Mouse (Mus musculus) kidney, postnatal 0 days (tissue): ENCODE results near the gene Mms19. TPM values are rescaled to one million over a fixed set of nuclear protein-coding genes. Genes with fewer than 3 reads are reported as not detected.
A peak's percentile ranks its signal among the peaks of the same experiment; 100 is the strongest.

ENCODE experiments used
- ATAC-seq: fragments of 200-750 bp; cut with Nextera tagmentation; replicated peaks from 2 replicates; pipeline ENCODE4 v1.8.0; 2017; ENCODE audit warnings: low read depth, moderate number of reproducible peaks, moderate TSS enrichment, moderate library complexity; ENCODE audit not compliant: low FRiP score
- DNase-seq: peaks from one replicate; pipeline ENCODE4 v3.0.0-alpha.2; 2016; ENCODE audit warnings: low spot score
- H3K27ac ChIP-seq: fragments of 300-500 bp; sonication (generic); 2 replicates; pipeline ENCODE4 v1.5.1; 2014; ENCODE audit warnings: mild to moderate bottlenecking
- H3K27me3 ChIP-seq: fragments of 300-500 bp; sonication (generic); 2 replicates; pipeline ENCODE4 v1.6.1; 2014; ENCODE audit warnings: low read length, mixed read lengths; ENCODE audit not compliant: insufficient read depth
- H3K36me3 ChIP-seq: fragments of 300-500 bp; sonication (generic); 2 replicates; pipeline ENCODE4 v1.6.1; 2014; ENCODE audit warnings: low read length, mixed read lengths; ENCODE audit not compliant: insufficient read depth
- H3K4me1 ChIP-seq: fragments of 300-500 bp; sonication (generic); replicated peaks from 2 replicates; pipeline ENCODE4 v1.6.1; 2014; ENCODE audit warnings: antibody characterized with exemption, low read length, mixed read lengths; ENCODE audit not compliant: insufficient read depth
- H3K4me2 ChIP-seq: fragments of 300-500 bp; sonication (generic); 2 replicates; pipeline ENCODE4 v1.6.1; 2014; ENCODE audit warnings: mild to moderate bottlenecking, low read length, moderate library complexity, mixed read lengths
- H3K4me3 ChIP-seq: fragments of 300-500 bp; sonication (generic); replicated peaks from 2 replicates; pipeline ENCODE4 v1.5.1; 2014; ENCODE audit warnings: low read depth, low read length
- H3K9ac ChIP-seq: fragments of 300-500 bp; sonication (generic); 2 replicates; pipeline ENCODE4 v1.6.1; 2014; ENCODE audit warnings: low read depth, low read length
- H3K9me3 ChIP-seq: fragments of 300-500 bp; sonication (generic); replicated peaks from 2 replicates; pipeline ENCODE4 v1.6.1; 2016; ENCODE audit warnings: low read length, inconsistent platforms, mixed read lengths
- CTCF ChIP-seq: IDR thresholded peaks from 2 replicates; pipeline ENCODE4 v1.5.1; 2016; ENCODE audit warnings: antibody characterized with exemption, low read depth, mild to moderate bottlenecking, moderate library complexity
- WGBS: fragments of 180-500 bp; shearing (Covaris S2); extraction: QIAGEN DNeasy Blood & Tissue Kit; methylation state at CpG from one replicate; pipeline ENCODE4 v1.1.7; 2014; 5-methylcytosine and 5-hydroxymethylcytosine counted together
- polyA plus RNA-seq: library from polyadenylated mRNA; unstranded; fragments of >200 nt; fragmentation: Nextera tagmentation; extraction: Ambion mirVana; gene quantifications from 2 replicates; pipeline ENCODE4 v1.2.1, GENCODE M21; 2015

The Mms19 gene
- polyA plus RNA-seq, 1 experiment from 2014 or later: 23.3 TPM

- no peak for ATAC-seq
Observed at GRCm38 (mm10) chr19:41900495-41901090, 80.4 kb downstream of the Mms19 start.

GRCm38 (mm10) chr19:41898860-41899259 is 82.1 kb downstream of the Mms19 start:
- Histone ChIP-seq H3K36me3 (no peaks in the 10 kb centered on the region), H3K27me3 (no peaks in the 10 kb centered on the region), H3K9me3 (no peaks in the 10 kb centered on the region), H3K4me1 (peaks cover 13% of the 10 kb centered on the region), H3K4me3 (no peak overlapping the region), H3K4me2 (no peak overlapping the region), H3K27ac (no peak overlapping the region), H3K9ac (no peak overlapping the region)
- DNase-seq (peak; percentile 85), ATAC-seq (no peak)
- WGBS: 46% methylated on average over 4 of the region's 4 CpGs
- peak; percentile 86 for TF ChIP-seq CTCF

More at GRCm38 (mm10) chr19:41900495-41901090, 80.4 kb downstream of the Mms19 start:
- Histone ChIP-seq H3K9ac (no peak overlapping the region), H3K27me3 (no peaks in the 10 kb centered on the region), H3K36me3 (no peaks in the 10 kb centered on the region), H3K4me3 (no peak overlapping the region), H3K4me1 (peaks cover 4% of the 10 kb centered on the region; the same call in 1 of the 2 replicates), H3K27ac (no peak overlapping the region), H3K9me3 (no peaks in the 10 kb centered on the region), H3K4me2 (no peak overlapping the region)
- DNase-seq: no peak
- WGBS: 89% methylated on average over 8 of the region's 8 CpGs
- no peak for TF ChIP-seq CTCF

- 18% methylated on average over 18 of the region's 18 CpGs for WGBS
- ATAC-seq: peak; percentile 25; the same call in 1 of the 2 replicates
- peak overlapping the region; percentile 81 for H3K4me2 ChIP-seq
- H3K36me3 ChIP-seq: no peaks in the 10 kb centered on the region
- H3K27ac ChIP-seq: 0 out of 2 replicates have a peak overlapping the region, but pooled peaks have one; percentile 47
- H3K4me3 ChIP-seq: peak overlapping the region; percentile 78
- peak overlapping the region; percentile 36; the same call in 1 of the 2 replicates for H3K9ac ChIP-seq
- no peak for DNase-seq
- peaks cover 13% of the 10 kb centered on the region for H3K4me1 ChIP-seq
- H3K9me3 ChIP-seq: no peaks in the 10 kb centered on the region
- H3K27me3 ChIP-seq: no peaks in the 10 kb centered on the region
- no peak for TF ChIP-seq CTCF
Observed at GRCm38 (mm10) chr19:41896319-41896711, 84.6 kb downstream of the Mms19 start.

GRCm38 (mm10) chr19:41895460-41896318 is 85.3 kb downstream of the Mms19 start, which contains the start of gene Rrp12:
Gene Rrp12, minus strand, starts transcription at chr19:41896173.
- peak; percentile 88 for ATAC-seq
- Histone ChIP-seq H3K4me2 (peak within 1 kb of the TSS; percentile 81), H3K27me3 (no peaks in the 10 kb centered on the region), H3K27ac (peak within 1 kb of the TSS; percentile 47; the same call in 1 of the 2 replicates), H3K4me1 (peaks cover 13% of the 10 kb centered on the region), H3K9ac (peak within 1 kb of the TSS; percentile 51), H3K9me3 (no peaks in the 10 kb centered on the region), H3K36me3 (no peaks in the 10 kb centered on the region), H3K4me3 (peak within 1 kb of the TSS; percentile 78)
- WGBS: under 1% methylated on average over 46 of the region's 46 CpGs
- TF ChIP-seq CTCF: no peak
- DNase-seq: peak; percentile 99

GRCm38 (mm10) chr19:41894959-41895358 is 86.0 kb downstream of the Mms19 start:
- H3K4me2 ChIP-seq: peak overlapping the region; percentile 81
- no peaks in the 10 kb centered on the region for H3K27me3 ChIP-seq
- H3K36me3 ChIP-seq: 0 out of 2 replicates have a peak, but pooled peaks cover 5% of the 10 kb centered on the region
- TF ChIP-seq CTCF: no peak
- peaks cover 13% of the 10 kb centered on the region for H3K4me1 ChIP-seq
- no peaks in the 10 kb centered on the region for H3K9me3 ChIP-seq
- no peak for DNase-seq
- peak overlapping the region; percentile 51; the same call in 1 of the 2 replicates for H3K9ac ChIP-seq
- ATAC-seq: no peak
- WGBS: 48% methylated on average over 7 of the region's 7 CpGs
- H3K27ac ChIP-seq: no peak overlapping the region
- peak overlapping the region; percentile 78 for H3K4me3 ChIP-seq

Other genes with a start within 250 kb of the Mms19 start
- 3.2 and 3.4 TPM in 2 replicates for gene Slit1, start 237.5 kb downstream of the Mms19 start, polyA plus RNA-seq
- 9.1 and 9.5 TPM in 2 replicates for gene Arhgap19, start 179.1 kb downstream of the Mms19 start, polyA plus RNA-seq
- gene Frat1, start 151.2 kb downstream of the Mms19 start, polyA plus RNA-seq: 11.1 and 11.4 TPM in 2 replicates
- 5.8 and 7.2 TPM in 2 replicates for gene Frat2, start 133.0 kb downstream of the Mms19 start, polyA plus RNA-seq
- 7.9 and 9.3 TPM in 2 replicates for gene Rrp12, start 85.0 kb downstream of the Mms19 start, polyA plus RNA-seq
- gene Pgam1, start 69.2 kb downstream of the Mms19 start, polyA plus RNA-seq: 488 and 525 TPM in 2 replicates
- gene Exosc1, start 47.7 kb downstream of the Mms19 start, polyA plus RNA-seq: 69.3 and 70.2 TPM in 2 replicates
- 70.0 and 73.4 TPM in 2 replicates for gene Zdhhc16, start 47.7 kb downstream of the Mms19 start, polyA plus RNA-seq
- 31.8 and 36.6 TPM in 2 replicates for gene Ubtd1, start 606 bp upstream of the Mms19 start, polyA plus RNA-seq
- 0.11 and 0.13 TPM in 2 replicates for gene Ankrd2, start 54.8 kb upstream of the Mms19 start, polyA plus RNA-seq
- 97.6 and 110 TPM in 2 replicates for gene Hoga1, start 64.5 kb upstream of the Mms19 start, polyA plus RNA-seq
- 0.34 and 0.38 TPM in 2 replicates for gene 4933411K16Rik, start 71.1 kb upstream of the Mms19 start, polyA plus RNA-seq
- 22.2 and 24.6 TPM in 2 replicates for gene Morn4, start 105.2 kb upstream of the Mms19 start, polyA plus RNA-seq
- 31.9 and 33.2 TPM in 2 replicates for gene Pi4k2a, start 109.3 kb upstream of the Mms19 start, polyA plus RNA-seq
- 37.1 and 37.9 TPM in 2 replicates for gene Avpi1, start 147.9 kb upstream of the Mms19 start, polyA plus RNA-seq
- gene Marveld1, start 166.2 kb upstream of the Mms19 start, polyA plus RNA-seq: 12.5 and 18.9 TPM in 2 replicates
- 19.9 and 20.3 TPM in 2 replicates for gene Zfyve27, start 182.8 kb upstream of the Mms19 start, polyA plus RNA-seq
- gene Sfrp5, start 221.1 kb upstream of the Mms19 start, polyA plus RNA-seq: 0.21 and 0.36 TPM in 2 replicates